Comparison of ENCODE assay signal across 19 mouse cellular contexts in genomic region chr9:57710214-57710613, GRCm38 (mm10). TPM values are rescaled to one million over a fixed set of nuclear protein-coding genes. Genes with fewer than 3 reads are reported as not detected.
DNase-seq lines count a peak whose midpoint lies in the region; ATAC-seq and TF ChIP-seq lines count a peak whose summit lies in the region.
"Not testable (repeated sequence)": the region's sequence is repeated elsewhere in the genome, so short reads cannot be mapped to it uniquely, and the experiment has no call there.
"Had no signal": no experiment of that assay in that cellular context is flagged by ENCODE, and none has a peak within 500 bp of the region (broad histone marks: within the 10 kb centered on the region; RNA-seq: fewer than 3 reads in every experiment).

No protein-coding gene starts in this region.

- intact Hi-C loops in gastrocnemius, adult 2 months (cut with DNase I): not testable (repeated sequence)

- H3K4me3 ChIP-seq in gastrocnemius, adult 2 months; heart, embryonic 10.5 days; liver, postnatal 0 days (ENCODE audit: low read depth, low read length): not testable (repeated sequence)

- not testable (repeated sequence) for ATAC-seq in liver, postnatal 0 days

- H3K36me3 ChIP-seq in heart, embryonic 10.5 days: peaks cover 25% of the 10 kb centered on the region
- peaks cover 17% of the 10 kb centered on the region for H3K36me3 ChIP-seq in liver, postnatal 0 days (replicated peaks; ENCODE audit: insufficient read depth, low read length)

- not testable (repeated sequence) for TF ChIP-seq EP300 in liver, postnatal 0 days (IDR thresholded peaks at IDR 0.05; ENCODE audit: low read depth)

- peaks cover 11% of the 10 kb centered on the region; the same call in 1 of the 2 replicates for H3K4me1 ChIP-seq in heart, embryonic 10.5 days
- H3K4me1 ChIP-seq in liver, postnatal 0 days (ENCODE audit: insufficient read depth): not testable (repeated sequence)

- H3K27me3 ChIP-seq in heart, embryonic 10.5 days (ENCODE audit: insufficient read depth, poor library complexity, severe bottlenecking); liver, postnatal 0 days (ENCODE audit: insufficient read depth, low read length): not testable (repeated sequence)

- 91% methylated on average over 5 of the region's 5 CpGs for WGBS in heart, embryonic 10.5 days
- 88% methylated on average over 4 of the region's 5 CpGs for WGBS in liver, postnatal 0 days (ENCODE audit: insufficient replicate concordance)

- not testable (repeated sequence) for TF ChIP-seq CTCF in gastrocnemius, adult 2 months (IDR thresholded peaks at IDR 0.05); liver, postnatal 0 days (IDR thresholded peaks at IDR 0.05; ENCODE audit: low read depth)

- DNase-seq in gastrocnemius, adult 2 months; liver, postnatal 0 days: not testable (repeated sequence)
- DNase-seq in heart, embryonic 10.5 days (ENCODE audit: low spot score): peak; percentile 28
- DNase-seq in retina, postnatal 1 day: peak; percentile 30
- DNase-seq in thymus, postnatal 0 days (ENCODE audit: low spot score): peak; percentile 64
- peak; percentile 34 for DNase-seq in thymus, postnatal 14 days
- DNase-seq in thymus, postnatal 4 days: peak; percentile 48

- H3K27ac ChIP-seq in gastrocnemius, adult 2 months: peak overlapping the region; percentile 40; the same call in 1 of the 2 replicates
- not testable (repeated sequence) for H3K27ac ChIP-seq in heart, embryonic 10.5 days
- 0 out of 2 replicates have a peak overlapping the region, but pooled peaks have one; percentile 13 for H3K27ac ChIP-seq in liver, postnatal 0 days (ENCODE audit: low read depth)

- H3K9me3 ChIP-seq in heart, embryonic 10.5 days; liver, postnatal 0 days (ENCODE audit: low read length): not testable (repeated sequence)

- peak overlapping the region; percentile 26 for H3K4me2 ChIP-seq in liver, postnatal 0 days (ENCODE audit: low read depth, low read length)

- not testable (repeated sequence) for H3K9ac ChIP-seq in liver, postnatal 0 days (replicated peaks)

RNA-seq across cellular contexts. Expression of gene Edc3, which starts 1.9 kb away (rescaled TPM):
- 1 to 10 TPM; 5.9 to 6.6 TPM for total RNA-seq in gastrocnemius, adult 2 months (2021)
- 24.7 and 28.5 TPM in 2 replicates for polyA plus RNA-seq in heart, embryonic 10.5 days (2016; fragmentation: Nextera tagmentation; extraction: Ambion mirVana)
- polyA plus RNA-seq in liver, postnatal 0 days (2015; fragmentation: Nextera tagmentation; extraction: Ambion mirVana): 9.9 and 13.2 TPM in 2 replicates
- polyA plus RNA-seq in thymus, postnatal 0 days (2015; fragmentation: Nextera tagmentation; extraction: Ambion mirVana): 38.2 and 39.4 TPM in 2 replicates

RNA-seq across cellular contexts. Expression of gene Cyp1a1, which starts 22.5 kb away (rescaled TPM):
- total RNA-seq in gastrocnemius, adult 2 months (2021): under 1 TPM; 0.36 to 0.53 TPM
- 0.05 TPM in 1 of 2 replicates, not detected in the other for polyA plus RNA-seq in heart, embryonic 10.5 days (2016; fragmentation: Nextera tagmentation; extraction: Ambion mirVana)
- 2.2 and 4.3 TPM in 2 replicates for polyA plus RNA-seq in liver, postnatal 0 days (2015; fragmentation: Nextera tagmentation; extraction: Ambion mirVana)
- 0.05 and 0.08 TPM in 2 replicates for polyA plus RNA-seq in thymus, postnatal 0 days (2015; fragmentation: Nextera tagmentation; extraction: Ambion mirVana)
- total RNA-seq: G1E had no signal
- polyA plus RNA-seq: activated CD4-positive, CD25-positive, alpha-beta regulatory T cell, adult 4 months; CD4-positive, CD25-positive, alpha-beta regulatory T cell, adult 4 months; embryonic facial prominence, embryonic 12.5 days; forebrain, embryonic 11.5 days; forebrain, embryonic 13.5 days; G1E; Patski had no signal

RNA-seq across cellular contexts. Expression of gene Cyp1a2, which starts 26.7 kb away (rescaled TPM):
- not detected for total RNA-seq in gastrocnemius, adult 2 months (2021)
- not detected in 2 replicates for polyA plus RNA-seq in heart, embryonic 10.5 days (2016; fragmentation: Nextera tagmentation; extraction: Ambion mirVana)
- 19.9 and 30.7 TPM in 2 replicates for polyA plus RNA-seq in liver, postnatal 0 days (2015; fragmentation: Nextera tagmentation; extraction: Ambion mirVana)
- polyA plus RNA-seq in thymus, postnatal 0 days (2015; fragmentation: Nextera tagmentation; extraction: Ambion mirVana): 0.37 and 1.1 TPM in 2 replicates
- total RNA-seq: CH12.LX, G1E had no signal
- polyA plus RNA-seq: activated CD4-positive, CD25-positive, alpha-beta regulatory T cell, adult 4 months; CD4-positive, CD25-positive, alpha-beta regulatory T cell, adult 4 months; cerebellum, adult 2 months; cortical plate, adult 2 months; embryonic facial prominence, embryonic 10.5 days; embryonic facial prominence, embryonic 12.5 days; embryonic facial prominence, embryonic 14.5 days; forebrain, embryonic 11.5 days; forebrain, embryonic 13.5 days; G1E; Patski had no signal

RNA-seq across cellular contexts. Expression of gene Clk3, which starts 55.4 kb away (rescaled TPM):
- total RNA-seq in gastrocnemius, adult 2 months (2021): 10 to 100 TPM; 45.4 to 50.4 TPM
- 70.6 and 79.7 TPM in 2 replicates for polyA plus RNA-seq in heart, embryonic 10.5 days (2016; fragmentation: Nextera tagmentation; extraction: Ambion mirVana)
- polyA plus RNA-seq in liver, postnatal 0 days (2015; fragmentation: Nextera tagmentation; extraction: Ambion mirVana): 40.2 and 40.4 TPM in 2 replicates
- polyA plus RNA-seq in thymus, postnatal 0 days (2015; fragmentation: Nextera tagmentation; extraction: Ambion mirVana): 211 and 221 TPM in 2 replicates

RNA-seq across cellular contexts. Expression of gene Csk, which starts 56.8 kb away (rescaled TPM):
- 10 to 100 TPM in 1 of 2 experiments, 1 to 10 TPM in 1; 7.1 to 14.0 TPM for total RNA-seq in gastrocnemius, adult 2 months (2021)
- 17.2 and 26.0 TPM in 2 replicates for polyA plus RNA-seq in heart, embryonic 10.5 days (2016; fragmentation: Nextera tagmentation; extraction: Ambion mirVana)
- polyA plus RNA-seq in liver, postnatal 0 days (2015; fragmentation: Nextera tagmentation; extraction: Ambion mirVana): 13.6 and 15.5 TPM in 2 replicates
- polyA plus RNA-seq in thymus, postnatal 0 days (2015; fragmentation: Nextera tagmentation; extraction: Ambion mirVana): 94.7 and 98.5 TPM in 2 replicates

Comparison
In these comparisons a context has a peak if more than half of its experiments do, and no peak if none do; other contexts are left out.
1. RNA of gene Cyp1a2, which starts 26.7 kb away (polyA plus RNA-seq): 19.9 to 30.7 TPM in liver, postnatal 0 days; 0.37 to 1.1 TPM in thymus, postnatal 0 days and not detected in heart, embryonic 10.5 days; every median in the first group is over 10 times any median in the second.